8 mouse cellular contexts compared by ENCODE assay signal in genomic region chr10:23686969-23687368, GRCm38 (mm10).
A peak's percentile ranks its signal among the peaks of the same experiment; 100 is the strongest.
DNase-seq lines count a peak whose midpoint lies in the region; ATAC-seq and TF ChIP-seq lines count a peak whose summit lies in the region.
"Had no signal": no experiment of that assay in that cellular context is flagged by ENCODE, and none has a peak within 500 bp of the region (broad histone marks: within the 10 kb centered on the region; RNA-seq: fewer than 3 reads in every experiment).

No protein-coding gene starts in this region.

- 44% methylated on average over 10 of the region's 10 CpGs for WGBS in kidney, postnatal 0 days
- WGBS in lung, embryonic 16.5 days: 17% methylated on average over 10 of the region's 10 CpGs

- H3K9me3 ChIP-seq in kidney, postnatal 0 days (replicated peaks; ENCODE audit: low read length): no peaks in the 10 kb centered on the region
- no peaks in the 10 kb centered on the region for H3K9me3 ChIP-seq in lung, embryonic 16.5 days (ENCODE audit: control insufficient read depth, low read length)

- H3K4me3 ChIP-seq in kidney, postnatal 0 days (replicated peaks; ENCODE audit: low read depth, low read length): no peak overlapping the region
- H3K4me3 ChIP-seq in lung, embryonic 16.5 days (ENCODE audit: low read length): peak overlapping the region; percentile 1; the same call in 1 of the 2 replicates

- ATAC-seq in kidney, postnatal 0 days (replicated peaks; ENCODE audit: low FRiP score, low read depth): no peak
- ATAC-seq in lung, embryonic 16.5 days (ENCODE audit: low read depth): peak; percentile 83

- no peak overlapping the region for H3K27ac ChIP-seq in kidney, postnatal 0 days
- H3K27ac ChIP-seq in lung, embryonic 16.5 days (ENCODE audit: low read length): no peak overlapping the region

- TF ChIP-seq CTCF in kidney, postnatal 0 days (IDR thresholded peaks at IDR 0.05; ENCODE audit: low read depth): no peak

- H3K27me3 ChIP-seq in kidney, postnatal 0 days (ENCODE audit: insufficient read depth, low read length): no peaks in the 10 kb centered on the region
- H3K27me3 ChIP-seq in lung, embryonic 16.5 days (ENCODE audit: control insufficient read depth, insufficient read depth, low read depth, low read length): no peaks in the 10 kb centered on the region

- no peaks in the 10 kb centered on the region for H3K36me3 ChIP-seq in kidney, postnatal 0 days (ENCODE audit: insufficient read depth, low read length)
- no peaks in the 10 kb centered on the region for H3K36me3 ChIP-seq in lung, embryonic 16.5 days (ENCODE audit: control insufficient read depth, insufficient read depth, low read length)

- peak; percentile 35 for DNase-seq in kidney, postnatal 0 days (ENCODE audit: low spot score)
- DNase-seq in kidney, postnatal 36 days: no peak
- DNase-seq in brain, adult 2 months (ENCODE audit: low read depth, low spot score): peak; percentile 28
- peak; percentile 44 for DNase-seq in fibroblast of lung, adult 2 months (ENCODE audit: low read depth)
- no peak for DNase-seq in B cell, adult 2 months
- no peak for DNase-seq in frontal cortex, postnatal 10 days (ENCODE audit: low spot score in 2 of 2)
- DNase-seq: cerebellum, adult 8-10 months had no signal

- H3K4me1 ChIP-seq in kidney, postnatal 0 days (replicated peaks; ENCODE audit: insufficient read depth, low read length): no peaks in the 10 kb centered on the region
- 0 out of 2 replicates have a peak, but pooled peaks cover 2% of the 10 kb centered on the region for H3K4me1 ChIP-seq in lung, embryonic 16.5 days (replicated peaks; ENCODE audit: control insufficient read depth, insufficient read depth, low read length)

- 0 out of 2 replicates have a peak overlapping the region, but pooled peaks have one; percentile 16 for H3K4me2 ChIP-seq in kidney, postnatal 0 days (ENCODE audit: low read length)
- H3K4me2 ChIP-seq in lung, embryonic 16.5 days (ENCODE audit: low read depth, low read length): peak overlapping the region; percentile 26

- H3K9ac ChIP-seq in kidney, postnatal 0 days (ENCODE audit: low read depth, low read length): no peak overlapping the region
- H3K9ac ChIP-seq in lung, embryonic 16.5 days (ENCODE audit: low read length): no peak overlapping the region

Comparison
In these comparisons a context has a peak if more than half of its experiments do, and no peak if none do; other contexts are left out.
1. DNase-seq: peak in kidney, postnatal 0 days (single experiment), brain, adult 2 months (single experiment) and fibroblast of lung, adult 2 months (single experiment); none in kidney, postnatal 36 days (0 of 2), B cell, adult 2 months (0 of 2) and frontal cortex, postnatal 10 days (0 of 2).